Mouse (Mus musculus): ENCODE data around the gene Nphp4. TPM values are rescaled to one million over a fixed set of nuclear protein-coding genes. Genes with fewer than 3 reads are reported as not detected.

Nphp4 gene
- 6.2 and 6.3 TPM in 2 replicates for polyA plus RNA-seq (2015; fragmentation: Nextera tagmentation; extraction: Ambion mirVana)

GRCm38 (mm10) chr4:152476427-152477023 is at the start of gene Nphp4:
Gene Nphp4 (plus strand): TSS chr4:152476706.
- Histone ChIP-seq H3K4me2 (peak within 1 kb of the TSS; percentile 92), H3K27ac (peak within 1 kb of the TSS; percentile 95), H3K36me3 (replicated peaks) (no peaks in the 10 kb centered on the region), H3K9ac (peak within 1 kb of the TSS; percentile 91), H3K4me1 (peaks cover 32% of the 10 kb centered on the region), H3K27me3 (replicated peaks) (no peaks in the 10 kb centered on the region), H3K9me3 (0 out of 2 replicates have a peak, but pooled peaks cover 5% of the 10 kb centered on the region), H3K4me3 (peak within 1 kb of the TSS; percentile 63)
- WGBS, result under 1% methylated on average over 18 of the region's 18 CpGs
- no peak for ATAC-seq (replicated peaks)

- H3K27ac ChIP-seq, result no peak overlapping the region
- H3K4me2 ChIP-seq, result no peak overlapping the region
- no peaks in the 10 kb centered on the region for H3K9me3 ChIP-seq
- H3K36me3 ChIP-seq (replicated peaks), result no peaks in the 10 kb centered on the region
- no peak overlapping the region for H3K4me3 ChIP-seq
- WGBS, result 53% methylated on average over 8 of the region's 8 CpGs
- no peak for ATAC-seq (replicated peaks)
- no peaks in the 10 kb centered on the region for H3K27me3 ChIP-seq (replicated peaks)
- no peaks in the 10 kb centered on the region for H3K4me1 ChIP-seq
- no peak overlapping the region for H3K9ac ChIP-seq
These were observed 48.2 kb upstream of the Nphp4 start for GRCm38 (mm10) chr4:152428259-152428658.

- 53% methylated on average over 5 of the region's 5 CpGs for WGBS
- Histone ChIP-seq H3K27ac (no peak overlapping the region), H3K27me3 (replicated peaks) (no peaks in the 10 kb centered on the region), H3K4me1 (peaks cover 9% of the 10 kb centered on the region), H3K9ac (no peak overlapping the region), H3K36me3 (replicated peaks) (no peaks in the 10 kb centered on the region), H3K4me2 (no peak overlapping the region), H3K9me3 (no peaks in the 10 kb centered on the region), H3K4me3 (no peak overlapping the region)
- no peak for ATAC-seq (replicated peaks)
These were observed 44.2 kb upstream of the Nphp4 start for GRCm38 (mm10) chr4:152432308-152432707.

- Histone ChIP-seq H3K9me3 (no peaks in the 10 kb centered on the region), H3K36me3 (replicated peaks) (no peaks in the 10 kb centered on the region), H3K27me3 (replicated peaks) (no peaks in the 10 kb centered on the region), H3K4me1 (peaks cover 9% of the 10 kb centered on the region), H3K9ac (peak overlapping the region; percentile 13), H3K4me2 (peak overlapping the region; percentile 53), H3K4me3 (peak overlapping the region; percentile 24), H3K27ac (peak overlapping the region; percentile 31; the same call in 1 of the 2 replicates)
- WGBS, result under 1% methylated on average over 9 of the region's 9 CpGs
- ATAC-seq (replicated peaks), result peak; percentile 95
These were observed 41.7 kb upstream of the Nphp4 start for GRCm38 (mm10) chr4:152434836-152435235.

- H3K4me1 ChIP-seq, result peaks cover 9% of the 10 kb centered on the region
- ATAC-seq (replicated peaks), result peak; percentile 79
- H3K27ac ChIP-seq, result peak overlapping the region; percentile 31; the same call in 1 of the 2 replicates
- WGBS, result 9% methylated on average over 10 of the region's 10 CpGs
- no peaks in the 10 kb centered on the region for H3K9me3 ChIP-seq
- H3K4me2 ChIP-seq, result peak overlapping the region; percentile 53
- peak overlapping the region; percentile 13 for H3K9ac ChIP-seq
- no peaks in the 10 kb centered on the region for H3K27me3 ChIP-seq (replicated peaks)
- H3K36me3 ChIP-seq (replicated peaks), result no peaks in the 10 kb centered on the region
- H3K4me3 ChIP-seq, result peak overlapping the region; percentile 24
These were observed 41.3 kb upstream of the Nphp4 start for GRCm38 (mm10) chr4:152435255-152435654.

- no peaks in the 10 kb centered on the region for H3K36me3 ChIP-seq (replicated peaks)
- ATAC-seq (replicated peaks), result no peak
- no peak overlapping the region for H3K27ac ChIP-seq
- no peak overlapping the region for H3K4me3 ChIP-seq
- H3K4me2 ChIP-seq, result no peak overlapping the region
- H3K4me1 ChIP-seq, result no peaks in the 10 kb centered on the region
- WGBS, result 64% methylated on average over 9 of the region's 9 CpGs
- H3K27me3 ChIP-seq (replicated peaks), result no peaks in the 10 kb centered on the region
- no peaks in the 10 kb centered on the region for H3K9me3 ChIP-seq
- H3K9ac ChIP-seq, result no peak overlapping the region
These were observed 35.6 kb upstream of the Nphp4 start for GRCm38 (mm10) chr4:152440882-152441281.

- 38% methylated on average over 9 of the region's 9 CpGs for WGBS
- H3K27ac ChIP-seq, result no peak overlapping the region
These were observed 35.0 kb upstream of the Nphp4 start for GRCm38 (mm10) chr4:152441536-152441935.

GRCm38 (mm10) chr4:152446178-152446577 is 30.3 kb upstream of the Nphp4 start:
- Histone ChIP-seq H3K9me3 (no peaks in the 10 kb centered on the region), H3K4me1 (no peaks in the 10 kb centered on the region), H3K4me2 (no peak overlapping the region), H3K27me3 (replicated peaks) (no peaks in the 10 kb centered on the region), H3K36me3 (replicated peaks) (no peaks in the 10 kb centered on the region), H3K9ac (no peak overlapping the region), H3K27ac (no peak overlapping the region), H3K4me3 (no peak overlapping the region)
- ATAC-seq (replicated peaks), result no peak
- WGBS, result 83% methylated on average over 10 of the region's 10 CpGs

More at GRCm38 (mm10) chr4:152441536-152441935, 35.0 kb upstream of the Nphp4 start:
- no peaks in the 10 kb centered on the region for H3K9me3 ChIP-seq
- H3K4me2 ChIP-seq, result 0 out of 2 replicates have a peak overlapping the region, but pooled peaks have one; percentile 9
- H3K4me1 ChIP-seq, result no peaks in the 10 kb centered on the region
- no peaks in the 10 kb centered on the region for H3K27me3 ChIP-seq (replicated peaks)
- no peak for ATAC-seq (replicated peaks)
- no peak overlapping the region for H3K4me3 ChIP-seq
- H3K9ac ChIP-seq, result no peak overlapping the region
- no peaks in the 10 kb centered on the region for H3K36me3 ChIP-seq (replicated peaks)

GRCm38 (mm10) chr4:152447731-152448665 is 28.5 kb upstream of the Nphp4 start:
- no peak overlapping the region for H3K27ac ChIP-seq
- no peak overlapping the region for H3K9ac ChIP-seq
- no peak overlapping the region for H3K4me2 ChIP-seq
- no peak for ATAC-seq (replicated peaks)
- H3K4me1 ChIP-seq, result 0 out of 2 replicates have a peak, but pooled peaks cover 3% of the 10 kb centered on the region
- H3K9me3 ChIP-seq, result no peaks in the 10 kb centered on the region
- H3K27me3 ChIP-seq (replicated peaks), result no peaks in the 10 kb centered on the region
- H3K4me3 ChIP-seq, result no peak overlapping the region
- no peaks in the 10 kb centered on the region for H3K36me3 ChIP-seq (replicated peaks)
- WGBS, result 77% methylated on average over 22 of the region's 22 CpGs

GRCm38 (mm10) chr4:152448666-152449018 is 27.9 kb upstream of the Nphp4 start:
- Histone ChIP-seq H3K4me1 (0 out of 2 replicates have a peak, but pooled peaks cover 6% of the 10 kb centered on the region), H3K4me2 (no peak overlapping the region), H3K36me3 (replicated peaks) (no peaks in the 10 kb centered on the region), H3K4me3 (no peak overlapping the region), H3K9me3 (no peaks in the 10 kb centered on the region), H3K9ac (no peak overlapping the region), H3K27me3 (replicated peaks) (no peaks in the 10 kb centered on the region), H3K27ac (no peak overlapping the region)
- ATAC-seq (replicated peaks), result no peak
- 69% methylated on average over 8 of the region's 8 CpGs for WGBS

- Histone ChIP-seq H3K4me2 (no peak overlapping the region), H3K9me3 (no peaks in the 10 kb centered on the region), H3K36me3 (replicated peaks) (no peaks in the 10 kb centered on the region), H3K4me1 (0 out of 2 replicates have a peak, but pooled peaks cover 12% of the 10 kb centered on the region), H3K4me3 (no peak overlapping the region), H3K27ac (no peak overlapping the region), H3K9ac (no peak overlapping the region), H3K27me3 (replicated peaks) (no peaks in the 10 kb centered on the region)
- no peak for ATAC-seq (replicated peaks)
- 91% methylated on average over 6 of the region's 6 CpGs for WGBS
These were observed 25.1 kb upstream of the Nphp4 start for GRCm38 (mm10) chr4:152451371-152451770.

- Histone ChIP-seq H3K27ac (no peak overlapping the region), H3K4me1 (0 out of 2 replicates have a peak, but pooled peaks cover 12% of the 10 kb centered on the region), H3K9me3 (no peaks in the 10 kb centered on the region), H3K36me3 (replicated peaks) (no peaks in the 10 kb centered on the region), H3K9ac (no peak overlapping the region), H3K4me3 (no peak overlapping the region), H3K27me3 (replicated peaks) (no peaks in the 10 kb centered on the region), H3K4me2 (no peak overlapping the region)
- no peak for ATAC-seq (replicated peaks)
- 24% methylated on average over 10 of the region's 10 CpGs for WGBS
These were observed 23.4 kb upstream of the Nphp4 start for GRCm38 (mm10) chr4:152453079-152453478.
